Mouse (Mus musculus): Measurements from ENCODE around the gene Zfp825.
"Not testable (repeated sequence)": the region's sequence is repeated elsewhere in the genome, so short reads cannot be mapped to it uniquely, and the experiment has no call there.

GRCm38 (mm10) chr13:74522141-74522480, 28.3 kb upstream of the Zfp825 start:
- TF ChIP-seq CTCF (IDR thresholded peaks at IDR 0.05; ENCODE audit: borderline replicate concordance, extremely low read depth, insufficient read depth, insufficient read length); POLR2A (IDR thresholded peaks at IDR 0.05; ENCODE audit: borderline replicate concordance, extremely low read depth, insufficient read depth, insufficient read length, poor library complexity, severe bottlenecking): not testable (repeated sequence)
